Mouse (Mus musculus) liver, embryonic 14.5 days (tissue): ENCODE data around the gene Apon. TPM values are rescaled to one million over a fixed set of nuclear protein-coding genes. Genes with fewer than 3 reads are reported as not detected.
"Not testable (repeated sequence)": the region's sequence is repeated elsewhere in the genome, so short reads cannot be mapped to it uniquely, and the experiment has no call there.

Experiments
- ATAC-seq: fragments of 200-750 bp; cut with Nextera tagmentation; 2 replicates; pipeline ENCODE4 v1.8.0; 2017; ENCODE audit warnings: moderate number of reproducible peaks, mild to moderate bottlenecking, moderate library complexity; ENCODE audit not compliant: insufficient read depth
- DNase-seq, 3 experiments: peaks; one replicate each; pipeline ENCODE4 v3.0.0-alpha.2; 2012 to 2013; ENCODE audit warnings: low read depth in 3 of 3, low spot score in 3 of 3
- H3K27ac ChIP-seq: fragments of 300-500 bp; sonication (generic); 2 replicates; pipeline ENCODE4 v1.5.1; 2014; ENCODE audit warnings: moderate library complexity, mild to moderate bottlenecking, control low read depth, inconsistent platforms
- H3K27me3 ChIP-seq: fragments of 300-500 bp; sonication (generic); 2 replicates; pipeline ENCODE4 v1.6.1; 2014; ENCODE audit warnings: mild to moderate bottlenecking, low read length, moderate library complexity; ENCODE audit not compliant: control insufficient read depth, insufficient read depth
- H3K36me3 ChIP-seq: fragments of 300-500 bp; sonication (generic); replicated peaks from 2 replicates; pipeline ENCODE4 v1.6.1; 2014; ENCODE audit warnings: low read depth; ENCODE audit not compliant: control insufficient read depth, insufficient read depth
- H3K4me1 ChIP-seq, 2 experiments: fragments of 200-500 bp in 1 of 2; fragments of 300-500 bp in 1 of 2; sonication (generic) in 1 of 2; replicated peaks; 2 replicates each; pipeline ENCODE4 v1.6.1; 2012 to 2014; ENCODE audit warnings: antibody characterized with exemption in 1 of 2, inconsistent platforms in 1 of 2, low read length in 1 of 2; ENCODE audit not compliant: control insufficient read depth in 2 of 2, insufficient read depth in 2 of 2
- H3K4me2 ChIP-seq: fragments of 300-500 bp; sonication (generic); 2 replicates; pipeline ENCODE4 v1.6.1; 2014; ENCODE audit warnings: low read depth, mild to moderate bottlenecking, control low read depth, moderate library complexity
- H3K4me3 ChIP-seq, 2 experiments: fragments of 200-500 bp in 1 of 2; fragments of 300-500 bp in 1 of 2; sonication (generic) in 1 of 2; 2 replicates each; pipeline ENCODE4 v1.5.1; 2012 to 2014; ENCODE audit warnings: low read depth in 2 of 2, low read length in 2 of 2, mild to moderate bottlenecking in 2 of 2, control low read depth in 1 of 2, inconsistent platforms in 1 of 2, moderate library complexity in 1 of 2; ENCODE audit not compliant: insufficient read depth in 1 of 2
- H3K9ac ChIP-seq: fragments of 300-500 bp; sonication (generic); replicated peaks from 2 replicates; pipeline ENCODE4 v1.6.1; 2014; ENCODE audit warnings: mild to moderate bottlenecking, control low read depth, moderate library complexity
- H3K9me3 ChIP-seq: fragments of 300-500 bp; sonication (generic); 2 replicates; pipeline ENCODE4 v1.6.1; 2016; ENCODE audit warnings: low read length, mixed read lengths; ENCODE audit not compliant: control insufficient read depth
- CTCF ChIP-seq: IDR thresholded peaks from 2 replicates; pipeline ENCODE4 v1.5.1; 2016; ENCODE audit warnings: antibody characterized with exemption, low read depth, control low read depth
- EP300 ChIP-seq: IDR thresholded peaks from 2 replicates; pipeline ENCODE4 v1.6.1; 2016; ENCODE audit warnings: antibody characterized with exemption, low read depth
- WGBS: fragments of 180-500 bp; shearing (Covaris S2); extraction: QIAGEN DNeasy Blood & Tissue Kit; methylation state at CpG from one replicate; pipeline ENCODE4 v1.1.7; 2014; ENCODE audit not compliant: insufficient replicate concordance; 5-methylcytosine and 5-hydroxymethylcytosine counted together
- polyA plus RNA-seq, 2 experiments: library from polyadenylated mRNA; depleted of rRNA in 1 of 2; stranded (reverse) in 1 of 2; unstranded in 1 of 2; fragments of >200 nt; fragmentation: Nextera tagmentation in 1 of 2; extraction: Ambion mirVana in 1 of 2; gene quantifications; 2 replicates each; pipeline versions ENCODE4 v1.2.1 to v1.2.3; 2012 to 2014

The Apon gene
- polyA plus RNA-seq, 2 experiments: 0.52 to 0.73 TPM

- Histone ChIP-seq H3K9ac (peak overlapping the region; percentile 82), H3K36me3 (no peaks in the 10 kb centered on the region), H3K27me3 (no peaks in the 10 kb centered on the region), H3K4me2 (peak overlapping the region; percentile 80), H3K9me3 (no peaks in the 10 kb centered on the region), H3K4me1 (peaks cover 0 to 5% of the 10 kb centered on the region in 2 experiments; a peak in 2 of 4 replicates), H3K4me3 (peak overlapping the region; percentile 75 to 97), H3K27ac (peak overlapping the region; percentile 28)
- ATAC-seq: no peak
- TF ChIP-seq EP300: no peak
- peak; percentile 29 for TF ChIP-seq CTCF
- 33% methylated on average over 7 of the region's 7 CpGs for WGBS
- DNase-seq: no peak
Measured at GRCm38 (mm10) chr10:128270866-128271265, 17.0 kb downstream of the Apon start.

- 59% methylated on average over 2 of the region's 2 CpGs for WGBS
- Histone ChIP-seq H3K4me1 (peaks cover 0 to 5% of the 10 kb centered on the region in 2 experiments; a peak in 2 of 4 replicates), H3K4me3 (no peak overlapping the region), H3K9ac (no peak overlapping the region), H3K27ac (no peak overlapping the region), H3K36me3 (no peaks in the 10 kb centered on the region), H3K27me3 (no peaks in the 10 kb centered on the region), H3K9me3 (no peaks in the 10 kb centered on the region), H3K4me2 (peak overlapping the region; percentile 80)
- ATAC-seq (no peak), DNase-seq (no peak)
- TF ChIP-seq EP300 (no peak), CTCF (peak; percentile 33; the same call in 1 of the 2 replicates)
Measured at GRCm38 (mm10) chr10:128271883-128272282, 18.0 kb downstream of the Apon start.

GRCm38 (mm10) chr10:128272819-128273439 is 19.0 kb downstream of the Apon start:
- TF ChIP-seq CTCF: 0 out of 2 replicates have a peak, but pooled peaks have one; percentile 15
- 84% methylated on average over 4 of the region's 7 CpGs for WGBS
- not testable (repeated sequence) for H3K4me1 ChIP-seq, H3K4me2 ChIP-seq, H3K9ac ChIP-seq, H3K27me3 ChIP-seq, H3K9me3 ChIP-seq, H3K27ac ChIP-seq, ATAC-seq, H3K36me3 ChIP-seq, H3K4me3 ChIP-seq, DNase-seq

GRCm38 (mm10) chr10:128275374-128275773 is 21.5 kb downstream of the Apon start:
- not testable (repeated sequence) for H3K4me3 ChIP-seq, H3K4me1 ChIP-seq, DNase-seq, H3K9me3 ChIP-seq, ATAC-seq, H3K4me2 ChIP-seq, H3K36me3 ChIP-seq, H3K27me3 ChIP-seq, H3K9ac ChIP-seq, H3K27ac ChIP-seq
- WGBS: 82% methylated on average over 1 of the region's 1 CpGs

GRCm38 (mm10) chr10:128278158-128278557 is 24.3 kb downstream of the Apon start:
- no peaks in the 10 kb centered on the region for H3K27me3 ChIP-seq
- no peak overlapping the region for H3K4me3 ChIP-seq
- H3K36me3 ChIP-seq: peaks cover 4% of the 10 kb centered on the region
- H3K27ac ChIP-seq: no peak overlapping the region
- no peaks in the 10 kb centered on the region for H3K4me1 ChIP-seq
- ATAC-seq (no peak), DNase-seq (no peak)
- H3K9ac ChIP-seq: no peak overlapping the region
- no peak overlapping the region for H3K4me2 ChIP-seq
- TF ChIP-seq CTCF (no peak), EP300 (no peak)
- 67% methylated on average over 6 of the region's 6 CpGs for WGBS
- no peaks in the 10 kb centered on the region for H3K9me3 ChIP-seq
